Mouse (Mus musculus): ENCODE results near the gene Rp9. TPM values are rescaled to one million over a fixed set of nuclear protein-coding genes. Genes with fewer than 3 reads are reported as not detected.
"Not testable (repeated sequence)": the region's sequence is repeated elsewhere in the genome, so short reads cannot be mapped to it uniquely, and the experiment has no call there.

Gene Rp9
- total RNA-seq, 2 experiments from 2014 or later, result 37.2 to 37.4 TPM

- no peak for DNase-seq (ENCODE audit: low spot score in 2 of 2)
Measured at GRCm38 (mm10) chr9:22466212-22466611, 3.3 kb downstream of the Rp9 start.

GRCm38 (mm10) chr9:22461946-22462345, 7.6 kb downstream of the Rp9 start:
- DNase-seq (ENCODE audit: low spot score in 2 of 2), result peak; percentile 51 to 78

- DNase-seq (ENCODE audit: low spot score in 2 of 2), result no peak
Measured at GRCm38 (mm10) chr9:22457142-22457835, 12.3 kb downstream of the Rp9 start.

- no peak for DNase-seq (ENCODE audit: low spot score in 2 of 2)
Measured at GRCm38 (mm10) chr9:22455041-22455440, 14.5 kb downstream of the Rp9 start.

- not testable (repeated sequence) for DNase-seq (ENCODE audit: low spot score in 2 of 2)
Measured at GRCm38 (mm10) chr9:22453990-22454389, 15.6 kb downstream of the Rp9 start, which contains the start of gene Gm17545. Gene Gm17545, plus strand, starts transcription at chr9:22454290.

GRCm38 (mm10) chr9:22453501-22453924, 16.0 kb downstream of the Rp9 start:
- DNase-seq (ENCODE audit: low spot score in 2 of 2), result no peak

- DNase-seq (ENCODE audit: low spot score in 2 of 2), result no peak
Measured at GRCm38 (mm10) chr9:22452697-22453096, 16.8 kb downstream of the Rp9 start.

GRCm38 (mm10) chr9:22449209-22449608, 20.3 kb downstream of the Rp9 start:
- no peak for DNase-seq (ENCODE audit: low spot score in 2 of 2)

GRCm38 (mm10) chr9:22448420-22448819, 21.1 kb downstream of the Rp9 start:
- DNase-seq (ENCODE audit: low spot score in 2 of 2), result no peak

GRCm38 (mm10) chr9:22447213-22447612, 22.3 kb downstream of the Rp9 start:
- no peak for DNase-seq (ENCODE audit: low spot score in 2 of 2)

- DNase-seq (ENCODE audit: low spot score in 2 of 2), result no peak
Measured at GRCm38 (mm10) chr9:22445123-22445522, 24.4 kb downstream of the Rp9 start.

GRCm38 (mm10) chr9:22443157-22443556, 26.4 kb downstream of the Rp9 start:
- no peak for DNase-seq (ENCODE audit: low spot score in 2 of 2)

GRCm38 (mm10) chr9:22438826-22439225, 30.7 kb downstream of the Rp9 start:
- DNase-seq (ENCODE audit: low spot score in 2 of 2), result no peak

GRCm38 (mm10) chr9:22434101-22434500, 35.4 kb downstream of the Rp9 start:
- no peak for DNase-seq (ENCODE audit: low spot score in 2 of 2)

GRCm38 (mm10) chr9:22433221-22433620, 36.3 kb downstream of the Rp9 start:
- no peak for DNase-seq (ENCODE audit: low spot score in 2 of 2)

- no peak for DNase-seq (ENCODE audit: low spot score in 2 of 2)
Measured at GRCm38 (mm10) chr9:22430315-22430840, 39.2 kb downstream of the Rp9 start.

- no peak for DNase-seq (ENCODE audit: low spot score in 2 of 2)
Measured at GRCm38 (mm10) chr9:22429533-22430241, 39.9 kb downstream of the Rp9 start.

- DNase-seq (ENCODE audit: low spot score in 2 of 2), result no peak
Measured at GRCm38 (mm10) chr9:22428666-22429410, 40.7 kb downstream of the Rp9 start.

GRCm38 (mm10) chr9:22428028-22428665, 41.4 kb downstream of the Rp9 start:
- no peak for DNase-seq (ENCODE audit: low spot score in 2 of 2)

- no peak for DNase-seq (ENCODE audit: low spot score in 2 of 2)
Measured at GRCm38 (mm10) chr9:22424719-22425118, 44.8 kb downstream of the Rp9 start.

- no peak for DNase-seq (ENCODE audit: low spot score in 2 of 2)
Measured at GRCm38 (mm10) chr9:22424196-22424595, 45.3 kb downstream of the Rp9 start.

All from layer of hippocampus, postnatal 14 days (tissue).